In the genomic region with DNA sequence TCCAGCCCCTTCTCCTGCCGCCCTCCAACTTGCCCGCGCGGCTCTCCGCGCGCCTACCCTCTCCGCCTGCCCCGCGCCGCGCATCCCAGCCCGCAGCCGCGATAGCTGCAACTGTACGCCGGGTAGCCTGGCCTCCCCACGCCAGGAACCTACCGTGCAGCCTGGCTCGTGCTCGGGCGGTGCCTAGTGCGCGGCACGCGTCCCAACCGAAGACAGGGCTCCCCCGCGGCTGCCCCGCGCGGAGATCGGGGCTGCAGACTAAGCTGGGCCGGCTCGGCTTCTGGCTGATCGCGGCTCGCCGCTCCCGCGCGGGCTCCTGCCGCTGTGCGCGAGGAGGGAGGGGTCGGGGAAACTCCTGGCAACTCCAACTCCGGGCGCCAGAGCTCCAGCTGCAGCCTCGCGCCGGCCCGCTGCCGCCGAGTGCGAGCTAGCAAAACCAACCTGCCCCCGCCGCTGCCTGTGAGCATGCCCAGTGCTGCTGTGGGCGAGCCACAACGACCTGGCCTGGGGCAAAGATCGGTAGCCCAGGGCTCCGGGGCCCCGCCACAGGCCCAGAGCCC, we compare ENCODE assay signal across 8 mouse cellular contexts. TPM values are rescaled to one million over a fixed set of nuclear protein-coding genes. Genes with fewer than 3 reads are reported as not detected.
DNase-seq lines count a peak whose midpoint lies in the region; ATAC-seq and TF ChIP-seq lines count a peak whose summit lies in the region.

No protein-coding gene starts in this region.

- WGBS in forebrain, embryonic 12.5 days = under 1% methylated on average over 62 of the region's 62 CpGs
- 0% methylated on average over 62 of the region's 62 CpGs for WGBS in heart, embryonic 16.5 days
- under 1% methylated on average over 51 of the region's 62 CpGs for WGBS in liver, embryonic 13.5 days (ENCODE audit: insufficient replicate concordance)

- TF ChIP-seq POLR2A in testis, adult 2 months (IDR thresholded peaks at IDR 0.05; ENCODE audit: control insufficient read depth, low read depth, low read length) = no peak; the same call in 1 of the 2 replicates

- ATAC-seq in erythroblast, adult 5-6 weeks (replicated peaks; ENCODE audit: low FRiP score, poor library complexity, severe bottlenecking) = no peak
- peak; percentile 88 for ATAC-seq in forebrain, embryonic 12.5 days (ENCODE audit: low FRiP score)
- peak; percentile 81 for ATAC-seq in heart, embryonic 16.5 days (replicated peaks; ENCODE audit: extremely low read depth, insufficient read depth, low FRiP score)
- ATAC-seq in liver, embryonic 13.5 days (ENCODE audit: low read depth) = peak; percentile 74
- ATAC-seq in monocyte, adult 5-6 weeks (replicated peaks; ENCODE audit: insufficient number of reproducible peaks, low FRiP score, low TSS enrichment, poor library complexity, severe bottlenecking) = 0 out of 2 replicates have a peak, but pooled peaks have one; percentile 41

- peak; percentile 88 to 94 for DNase-seq in kidney, postnatal 25 days
- peak; percentile 3 for DNase-seq in liver, embryonic 13.5 days

- peak overlapping the region; percentile 96 for H3K4me2 ChIP-seq in forebrain, embryonic 12.5 days
- H3K4me2 ChIP-seq in heart, embryonic 16.5 days (ENCODE audit: low read depth, low read length) = peak overlapping the region; percentile 85
- peak overlapping the region; percentile 60 for H3K4me2 ChIP-seq in liver, embryonic 13.5 days

- TF ChIP-seq CTCF in testis, adult 2 months (IDR thresholded peaks at IDR 0.05; ENCODE audit: control insufficient read depth, insufficient read depth, insufficient replicate concordance, low read depth, low read length) = no peak

- peaks cover 25% of the 10 kb centered on the region for H3K27me3 ChIP-seq in erythroblast, embryonic 14.5 days (ENCODE audit: control insufficient read depth)
- peaks cover 4% of the 10 kb centered on the region; the same call in 1 of the 2 replicates for H3K27me3 ChIP-seq in forebrain, embryonic 12.5 days
- no peaks in the 10 kb centered on the region for H3K27me3 ChIP-seq in heart, embryonic 16.5 days (ENCODE audit: control insufficient read depth, insufficient read depth, low read length)
- peaks cover 40% of the 10 kb centered on the region for H3K27me3 ChIP-seq in liver, embryonic 13.5 days
- no peaks in the 10 kb centered on the region for H3K27me3 ChIP-seq in testis, adult 2 months (ENCODE audit: control insufficient read depth, insufficient read depth, low read length)

- peak overlapping the region; percentile 88 for H3K27ac ChIP-seq in forebrain, embryonic 12.5 days
- H3K27ac ChIP-seq in heart, embryonic 16.5 days (ENCODE audit: low read length) = peak overlapping the region; percentile 91
- H3K27ac ChIP-seq in liver, embryonic 13.5 days = peak overlapping the region; percentile 58
- peak overlapping the region; percentile 26 for H3K27ac ChIP-seq in testis, adult 2 months (ENCODE audit: control insufficient read depth, insufficient read depth, low read depth, low read length)

- H3K4me1 ChIP-seq in erythroblast, embryonic 14.5 days (ENCODE audit: control insufficient read depth) = no peaks in the 10 kb centered on the region
- H3K4me1 ChIP-seq in forebrain, embryonic 12.5 days = peaks cover 19% of the 10 kb centered on the region
- H3K4me1 ChIP-seq in heart, embryonic 16.5 days (ENCODE audit: control insufficient read depth, insufficient read depth, low read length) = peaks cover 20% of the 10 kb centered on the region
- H3K4me1 ChIP-seq in liver, embryonic 13.5 days (replicated peaks) = no peaks in the 10 kb centered on the region
- H3K4me1 ChIP-seq in testis, adult 2 months (ENCODE audit: control insufficient read depth, insufficient read depth, low read length) = peaks cover 17% of the 10 kb centered on the region

- H3K9me3 ChIP-seq in erythroblast, embryonic 14.5 days (ENCODE audit: control insufficient read depth, low read length) = no peaks in the 10 kb centered on the region; the same call in 1 of the 2 replicates
- H3K9me3 ChIP-seq in forebrain, embryonic 12.5 days = no peaks in the 10 kb centered on the region
- H3K9me3 ChIP-seq in heart, embryonic 16.5 days (replicated peaks; ENCODE audit: control insufficient read depth, low read length) = no peaks in the 10 kb centered on the region
- H3K9me3 ChIP-seq in liver, embryonic 13.5 days (replicated peaks) = no peaks in the 10 kb centered on the region

- no peaks in the 10 kb centered on the region for H3K36me3 ChIP-seq in erythroblast, embryonic 14.5 days (ENCODE audit: control insufficient read depth)
- no peaks in the 10 kb centered on the region for H3K36me3 ChIP-seq in forebrain, embryonic 12.5 days (replicated peaks)
- H3K36me3 ChIP-seq in heart, embryonic 16.5 days (ENCODE audit: control insufficient read depth, insufficient read depth) = no peaks in the 10 kb centered on the region
- H3K36me3 ChIP-seq in liver, embryonic 13.5 days = no peaks in the 10 kb centered on the region
- H3K36me3 ChIP-seq in testis, adult 2 months (ENCODE audit: control insufficient read depth, insufficient read depth, low read length) = no peaks in the 10 kb centered on the region

- H3K4me3 ChIP-seq in erythroblast, embryonic 14.5 days (replicated peaks) = peak overlapping the region; percentile 56
- peak overlapping the region; percentile 75 for H3K4me3 ChIP-seq in forebrain, embryonic 12.5 days (replicated peaks)
- peak overlapping the region; percentile 91 for H3K4me3 ChIP-seq in heart, embryonic 16.5 days (ENCODE audit: low read length)
- peak overlapping the region; percentile 58 for H3K4me3 ChIP-seq in liver, embryonic 13.5 days (replicated peaks)
- H3K4me3 ChIP-seq in testis, adult 2 months (ENCODE audit: control insufficient read depth, low read depth, low read length) = peak overlapping the region; percentile 83

- peak overlapping the region; percentile 84 for H3K9ac ChIP-seq in forebrain, embryonic 12.5 days
- peak overlapping the region; percentile 95 for H3K9ac ChIP-seq in heart, embryonic 16.5 days (ENCODE audit: low read length)
- peak overlapping the region; percentile 51 for H3K9ac ChIP-seq in liver, embryonic 13.5 days

RNA-seq across cellular contexts. Expression of a gene that starts 0.4 kb away (rescaled TPM):
- not detected in 2 replicates for polyA plus RNA-seq in erythroblast, embryonic 14.5 days (2012)
- 1.5 and 19.0 TPM in 2 replicates for total RNA-seq in erythroblast, adult 5-6 weeks (2015; ENCODE audit: low replicate concordance)
- total RNA-seq in erythroblast, adult 5-6 weeks (2017; ENCODE audit: low replicate concordance) = 1.6 and 2.4 TPM in 2 replicates
- polyA plus RNA-seq in forebrain, embryonic 12.5 days (2016; fragmentation: Nextera tagmentation; extraction: Ambion mirVana) = 11.8 and 14.6 TPM in 2 replicates
- polyA plus RNA-seq in heart, embryonic 16.5 days (2015; fragmentation: Nextera tagmentation; extraction: Ambion mirVana) = 14.3 and 14.7 TPM in 2 replicates
- polyA plus RNA-seq in liver, embryonic 13.5 days (2015; fragmentation: Nextera tagmentation; extraction: Ambion mirVana) = 6.1 and 6.8 TPM in 2 replicates
- 2.1 to 9.1 TPM (median 3.5 TPM) in 3 replicates for total RNA-seq in monocyte, adult 5-6 weeks (2017)
- polyA plus RNA-seq in testis, adult 2 months (2012; rRNA removed) = 4.0 and 6.1 TPM in 2 replicates

Comparison
In these comparisons a context has a peak if more than half of its experiments do, and no peak if none do; other contexts are left out.
1. H3K27ac ChIP-seq: peak in every context shown above with its lines; median percentile 91 in heart, embryonic 16.5 days; 88 in forebrain, embryonic 12.5 days; 58 in liver, embryonic 13.5 days; 26 in testis, adult 2 months.